Mouse (Mus musculus) monocyte, adult 5-6 weeks (primary cell): ENCODE data around the gene 1810043G02Rik. TPM values are rescaled to one million over a fixed set of nuclear protein-coding genes. Genes with fewer than 3 reads are reported as not detected.
"Not testable (repeated sequence)": the region's sequence is repeated elsewhere in the genome, so short reads cannot be mapped to it uniquely, and the experiment has no call there.

ENCODE experiments used
- ATAC-seq: fragments of 153-309, 156-312 bp; replicated peaks from 2 replicates; pipeline ENCODE4 v1.8.0; 2017; ENCODE audit warnings: mild to moderate bottlenecking; ENCODE audit not compliant: low TSS enrichment, insufficient number of reproducible peaks, severe bottlenecking, poor library complexity, low FRiP score
- total RNA-seq: library from RNA; stranded (forward); fragments of 200-1000, 200-491, 200-594 nt; gene quantifications from 3 replicates; pipeline ENCODE4 v1.2.3, GENCODE M21; 2017

The 1810043G02Rik gene
- total RNA-seq: 4.8 to 8.2 TPM (median 5.5 TPM) in 3 replicates

GRCm38 (mm10) chr10:77978351-77979350 lies at the start of gene 1810043G02Rik:
Gene 1810043G02Rik (plus strand): TSS chr10:77978524.
- peak; percentile 85 for ATAC-seq

- no peak for ATAC-seq
Observed at GRCm38 (mm10) chr10:77939685-77940084, 38.6 kb upstream of the 1810043G02Rik start.

- ATAC-seq: not testable (repeated sequence)
Observed at GRCm38 (mm10) chr10:77950468-77950867, 27.9 kb upstream of the 1810043G02Rik start.

GRCm38 (mm10) chr10:77962725-77963124 lies 15.6 kb upstream of the 1810043G02Rik start:
- peak; percentile 82 for ATAC-seq

GRCm38 (mm10) chr10:77963971-77964370 lies 14.4 kb upstream of the 1810043G02Rik start:
- ATAC-seq: peak; percentile 82

- ATAC-seq: peak; percentile 23; the same call in 1 of the 2 replicates
Observed at GRCm38 (mm10) chr10:77969274-77969972, 8.9 kb upstream of the 1810043G02Rik start.

- ATAC-seq: no peak
Observed at GRCm38 (mm10) chr10:77969973-77970325, 8.4 kb upstream of the 1810043G02Rik start.

- ATAC-seq: peak; percentile 74
Observed at GRCm38 (mm10) chr10:77970481-77970880, 7.8 kb upstream of the 1810043G02Rik start, which contains the start of gene Trpm2. Gene Trpm2 (minus strand): TSS chr10:77970563.

- peak; percentile 66 for ATAC-seq
Observed at GRCm38 (mm10) chr10:77971191-77971590, 7.1 kb upstream of the 1810043G02Rik start.

- ATAC-seq: no peak
Observed at GRCm38 (mm10) chr10:77971709-77972553, 6.4 kb upstream of the 1810043G02Rik start.

GRCm38 (mm10) chr10:77974323-77974722 lies 4.0 kb upstream of the 1810043G02Rik start:
- ATAC-seq: no peak

GRCm38 (mm10) chr10:77974811-77975210 lies 3.5 kb upstream of the 1810043G02Rik start:
- ATAC-seq: no peak

- no peak for ATAC-seq
Observed at GRCm38 (mm10) chr10:77975653-77976052, 2.7 kb upstream of the 1810043G02Rik start.

GRCm38 (mm10) chr10:77976458-77977150 lies 1.7 kb upstream of the 1810043G02Rik start:
- no peak for ATAC-seq

GRCm38 (mm10) chr10:77984660-77985059 lies 6.3 kb downstream of the 1810043G02Rik start:
- ATAC-seq: peak; percentile 71

- no peak for ATAC-seq
Observed at GRCm38 (mm10) chr10:77985775-77986174, 7.5 kb downstream of the 1810043G02Rik start.

GRCm38 (mm10) chr10:77995639-77996038 lies 17.3 kb downstream of the 1810043G02Rik start:
- no peak for ATAC-seq

GRCm38 (mm10) chr10:78000200-78000599 lies 21.9 kb downstream of the 1810043G02Rik start:
- ATAC-seq: no peak
